Mouse (Mus musculus): ENCODE measurements around the gene Ccdc162. TPM values are rescaled to one million over a fixed set of nuclear protein-coding genes. Genes with fewer than 3 reads are reported as not detected.

Ccdc162 gene
- polyA plus RNA-seq, 1 experiment from 2014 or later = 0.42 TPM

- Histone ChIP-seq H3K27ac (replicated peaks) (no peak overlapping the region), H3K27me3 (replicated peaks; ENCODE audit: low read depth, poor library complexity, severe bottlenecking) (no peaks in the 10 kb centered on the region), H3K4me3 (no peak overlapping the region), H3K9me3 (no peaks in the 10 kb centered on the region), H3K4me1 (peaks cover 9% of the 10 kb centered on the region), H3K36me3 (replicated peaks) (no peaks in the 10 kb centered on the region)
- DNase-seq (ENCODE audit: low spot score) = no peak
- WGBS = 75% methylated on average over 5 of the region's 5 CpGs
These were observed 104.5 kb downstream of the Ccdc162 start for GRCm38 (mm10) chr10:41611941-41612340.

GRCm38 (mm10) chr10:41609475-41609874 is 107.0 kb downstream of the Ccdc162 start:
- peaks cover 4% of the 10 kb centered on the region; the same call in 1 of the 2 replicates for H3K4me1 ChIP-seq
- no peaks in the 10 kb centered on the region for H3K36me3 ChIP-seq (replicated peaks)
- no peak overlapping the region for H3K4me3 ChIP-seq
- H3K27me3 ChIP-seq (replicated peaks; ENCODE audit: low read depth, poor library complexity, severe bottlenecking) = no peaks in the 10 kb centered on the region
- no peak overlapping the region for H3K27ac ChIP-seq (replicated peaks)
- no peaks in the 10 kb centered on the region for H3K9me3 ChIP-seq
- no peak for DNase-seq (ENCODE audit: low spot score)
- 85% methylated on average over 1 of the region's 1 CpGs for WGBS

GRCm38 (mm10) chr10:41608485-41608884 is 107.9 kb downstream of the Ccdc162 start:
- no peak for DNase-seq (ENCODE audit: low spot score)
- H3K36me3 ChIP-seq (replicated peaks) = no peaks in the 10 kb centered on the region
- no peak overlapping the region for H3K27ac ChIP-seq (replicated peaks)
- 0 out of 2 replicates have a peak, but pooled peaks cover 4% of the 10 kb centered on the region for H3K4me1 ChIP-seq
- no peak overlapping the region for H3K4me3 ChIP-seq
- 86% methylated on average over 3 of the region's 3 CpGs for WGBS
- no peaks in the 10 kb centered on the region for H3K27me3 ChIP-seq (replicated peaks; ENCODE audit: low read depth, poor library complexity, severe bottlenecking)
- H3K9me3 ChIP-seq = no peaks in the 10 kb centered on the region

- no peaks in the 10 kb centered on the region for H3K27me3 ChIP-seq (replicated peaks; ENCODE audit: low read depth, poor library complexity, severe bottlenecking)
These were observed 113.8 kb downstream of the Ccdc162 start for GRCm38 (mm10) chr10:41602667-41603066.

GRCm38 (mm10) chr10:41601898-41602545 is 114.4 kb downstream of the Ccdc162 start:
- Histone ChIP-seq H3K36me3 (replicated peaks) (no peaks in the 10 kb centered on the region), H3K4me1 (peaks cover 15% of the 10 kb centered on the region; the same call in 1 of the 2 replicates), H3K4me3 (no peak overlapping the region), H3K9me3 (no peaks in the 10 kb centered on the region), H3K27ac (replicated peaks) (no peak overlapping the region), H3K27me3 (replicated peaks; ENCODE audit: low read depth, poor library complexity, severe bottlenecking) (no peaks in the 10 kb centered on the region)
- WGBS = 78% methylated on average over 7 of the region's 7 CpGs
- no peak for DNase-seq (ENCODE audit: low spot score)

More at GRCm38 (mm10) chr10:41602667-41603066, 113.8 kb downstream of the Ccdc162 start:
- WGBS = 85% methylated on average over 1 of the region's 1 CpGs
- Histone ChIP-seq H3K4me1 (peaks cover 18% of the 10 kb centered on the region; the same call in 1 of the 2 replicates), H3K4me3 (no peak overlapping the region), H3K36me3 (replicated peaks) (no peaks in the 10 kb centered on the region), H3K9me3 (no peaks in the 10 kb centered on the region), H3K27ac (replicated peaks) (no peak overlapping the region)
- DNase-seq (ENCODE audit: low spot score) = no peak

GRCm38 (mm10) chr10:41601302-41601701 is 115.1 kb downstream of the Ccdc162 start:
- DNase-seq (ENCODE audit: low spot score) = no peak

GRCm38 (mm10) chr10:41599051-41599450 is 117.4 kb downstream of the Ccdc162 start:
- no peaks in the 10 kb centered on the region for H3K9me3 ChIP-seq
- DNase-seq (ENCODE audit: low spot score) = no peak
- H3K27ac ChIP-seq (replicated peaks) = 0 out of 2 replicates have a peak overlapping the region, but pooled peaks have one; percentile 30
- peaks cover 26% of the 10 kb centered on the region for H3K4me1 ChIP-seq
- no peaks in the 10 kb centered on the region for H3K36me3 ChIP-seq (replicated peaks)
- no peaks in the 10 kb centered on the region for H3K27me3 ChIP-seq (replicated peaks; ENCODE audit: low read depth, poor library complexity, severe bottlenecking)
- 79% methylated on average over 9 of the region's 9 CpGs for WGBS
- H3K4me3 ChIP-seq = no peak overlapping the region

More at GRCm38 (mm10) chr10:41601302-41601701, 115.1 kb downstream of the Ccdc162 start:
- Histone ChIP-seq H3K9me3 (no peaks in the 10 kb centered on the region), H3K4me3 (no peak overlapping the region), H3K27ac (replicated peaks) (no peak overlapping the region), H3K36me3 (replicated peaks) (no peaks in the 10 kb centered on the region), H3K4me1 (peaks cover 15% of the 10 kb centered on the region; the same call in 1 of the 2 replicates), H3K27me3 (replicated peaks; ENCODE audit: low read depth, poor library complexity, severe bottlenecking) (no peaks in the 10 kb centered on the region)
- 82% methylated on average over 4 of the region's 4 CpGs for WGBS

GRCm38 (mm10) chr10:41598221-41598620 is 118.2 kb downstream of the Ccdc162 start:
- H3K27ac ChIP-seq (replicated peaks) = 0 out of 2 replicates have a peak overlapping the region, but pooled peaks have one; percentile 26
- WGBS = 62% methylated on average over 9 of the region's 9 CpGs

GRCm38 (mm10) chr10:41595550-41595949 is 120.9 kb downstream of the Ccdc162 start:
- WGBS = 78% methylated on average over 3 of the region's 3 CpGs

More at GRCm38 (mm10) chr10:41598221-41598620, 118.2 kb downstream of the Ccdc162 start:
- no peak for DNase-seq (ENCODE audit: low spot score)
- H3K36me3 ChIP-seq (replicated peaks) = no peaks in the 10 kb centered on the region
- H3K27me3 ChIP-seq (replicated peaks; ENCODE audit: low read depth, poor library complexity, severe bottlenecking) = no peaks in the 10 kb centered on the region
- H3K9me3 ChIP-seq = no peaks in the 10 kb centered on the region
- no peak overlapping the region for H3K4me3 ChIP-seq
- H3K4me1 ChIP-seq = peaks cover 26% of the 10 kb centered on the region

GRCm38 (mm10) chr10:41594957-41595356 is 121.5 kb downstream of the Ccdc162 start:
- DNase-seq (ENCODE audit: low spot score) = no peak
- H3K4me1 ChIP-seq = peaks cover 22% of the 10 kb centered on the region
- no peaks in the 10 kb centered on the region for H3K27me3 ChIP-seq (replicated peaks; ENCODE audit: low read depth, poor library complexity, severe bottlenecking)
- no peaks in the 10 kb centered on the region for H3K9me3 ChIP-seq
- no peak overlapping the region for H3K27ac ChIP-seq (replicated peaks)
- 81% methylated on average over 2 of the region's 2 CpGs for WGBS
- H3K4me3 ChIP-seq = no peak overlapping the region
- H3K36me3 ChIP-seq (replicated peaks) = no peaks in the 10 kb centered on the region

More at GRCm38 (mm10) chr10:41595550-41595949, 120.9 kb downstream of the Ccdc162 start:
- peaks cover 22% of the 10 kb centered on the region for H3K4me1 ChIP-seq
- no peaks in the 10 kb centered on the region for H3K36me3 ChIP-seq (replicated peaks)
- no peaks in the 10 kb centered on the region for H3K9me3 ChIP-seq
- H3K4me3 ChIP-seq = no peak overlapping the region
- no peak for DNase-seq (ENCODE audit: low spot score)
- H3K27ac ChIP-seq (replicated peaks) = no peak overlapping the region
- H3K27me3 ChIP-seq (replicated peaks; ENCODE audit: low read depth, poor library complexity, severe bottlenecking) = no peaks in the 10 kb centered on the region

GRCm38 (mm10) chr10:41594433-41594832 is 122.0 kb downstream of the Ccdc162 start:
- no peak for DNase-seq (ENCODE audit: low spot score)
- Histone ChIP-seq H3K9me3 (no peaks in the 10 kb centered on the region), H3K27ac (replicated peaks) (no peak overlapping the region), H3K4me3 (no peak overlapping the region), H3K27me3 (replicated peaks; ENCODE audit: low read depth, poor library complexity, severe bottlenecking) (no peaks in the 10 kb centered on the region), H3K36me3 (replicated peaks) (no peaks in the 10 kb centered on the region), H3K4me1 (peaks cover 22% of the 10 kb centered on the region)
- WGBS = 94% methylated on average over 8 of the region's 8 CpGs

GRCm38 (mm10) chr10:41588616-41589015 is 127.8 kb downstream of the Ccdc162 start:
- H3K4me3 ChIP-seq = no peak overlapping the region
- H3K27ac ChIP-seq (replicated peaks) = no peak overlapping the region
- no peaks in the 10 kb centered on the region for H3K9me3 ChIP-seq
- no peaks in the 10 kb centered on the region for H3K27me3 ChIP-seq (replicated peaks; ENCODE audit: low read depth, poor library complexity, severe bottlenecking)
- H3K4me1 ChIP-seq = peaks cover 8% of the 10 kb centered on the region
- DNase-seq (ENCODE audit: low spot score) = no peak
- WGBS = 89% methylated on average over 2 of the region's 2 CpGs
- no peaks in the 10 kb centered on the region for H3K36me3 ChIP-seq (replicated peaks)

Measured in embryonic facial prominence, embryonic 10.5 days (tissue).